Mouse (Mus musculus) fibroblast of lung, adult 2 months (primary cell): ENCODE measurements around the gene Zfp960.
"Not testable (repeated sequence)": the region's sequence is repeated elsewhere in the genome, so short reads cannot be mapped to it uniquely, and the experiment has no call there.

ENCODE experiments used
- DNase-seq: peaks from one replicate; pipeline ENCODE4 v3.0.0-alpha.2; 2011; ENCODE audit warnings: low read depth

The Zfp960 gene

DNA sequence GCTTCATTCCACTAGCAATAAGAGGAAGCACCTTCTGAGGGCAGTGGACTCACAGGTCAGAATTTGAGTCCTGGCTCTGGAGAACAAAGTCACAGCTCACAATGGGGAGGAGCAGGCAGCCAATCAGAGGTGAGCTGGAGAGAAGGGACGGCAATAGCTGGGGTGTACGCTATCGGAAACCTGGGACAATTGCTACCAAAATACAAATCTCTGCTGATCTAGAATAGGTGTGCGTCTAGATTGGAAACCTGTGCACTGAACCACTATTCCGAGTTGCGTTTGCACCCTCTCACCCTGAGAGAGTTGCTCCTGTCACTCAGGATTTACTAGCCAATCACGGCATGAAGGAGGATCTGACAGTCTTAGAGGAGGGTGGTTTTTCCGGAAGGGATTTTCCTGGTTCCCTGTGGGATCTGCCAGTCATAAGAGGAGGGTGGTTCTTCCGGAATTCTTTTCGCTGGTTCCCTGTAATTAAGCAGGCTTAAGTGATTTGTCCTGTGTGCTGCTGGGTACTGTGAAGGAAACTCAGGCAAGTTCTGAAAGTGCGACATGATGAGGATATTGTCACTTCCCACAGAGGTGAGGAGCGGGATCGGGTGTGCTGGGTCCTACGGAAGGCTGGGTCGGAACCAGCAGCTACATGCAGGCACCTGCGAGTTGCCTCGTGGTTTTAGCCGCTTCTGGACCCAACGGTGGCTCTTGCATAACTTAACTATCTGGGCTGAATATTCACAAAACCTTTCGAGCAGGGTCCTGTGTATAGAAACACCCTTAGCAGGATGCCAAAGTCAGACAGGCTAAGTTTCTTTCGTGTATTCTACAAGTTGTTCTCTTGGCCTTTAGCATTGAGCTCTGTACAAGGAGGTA, at the start of gene Zfp960:
Zfp960 (plus strand) TSS at position 486 of the 867 bp plus-strand sequence.
- DNase-seq: peak; percentile 80

DNA sequence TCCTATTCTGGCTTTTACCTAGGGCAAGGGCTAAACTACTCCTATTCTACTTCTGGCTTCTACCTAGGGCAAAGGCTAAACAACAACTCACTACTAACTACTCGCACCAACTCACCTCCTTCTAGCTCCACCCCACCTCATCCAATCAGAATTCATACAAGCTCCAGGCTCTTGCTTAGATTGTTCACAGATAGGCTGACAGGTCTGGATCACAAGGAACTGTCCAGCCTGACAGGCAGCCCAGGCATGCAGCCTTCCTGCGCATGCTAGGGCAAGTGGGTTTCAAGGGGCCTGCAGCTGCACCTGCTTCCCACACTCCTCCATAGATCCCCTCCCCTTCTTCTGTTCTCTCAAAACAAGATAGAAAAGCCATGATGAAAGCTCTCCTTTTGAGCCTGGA, 45.8 kb upstream of the Zfp960 start:
- not testable (repeated sequence) for DNase-seq

DNA sequence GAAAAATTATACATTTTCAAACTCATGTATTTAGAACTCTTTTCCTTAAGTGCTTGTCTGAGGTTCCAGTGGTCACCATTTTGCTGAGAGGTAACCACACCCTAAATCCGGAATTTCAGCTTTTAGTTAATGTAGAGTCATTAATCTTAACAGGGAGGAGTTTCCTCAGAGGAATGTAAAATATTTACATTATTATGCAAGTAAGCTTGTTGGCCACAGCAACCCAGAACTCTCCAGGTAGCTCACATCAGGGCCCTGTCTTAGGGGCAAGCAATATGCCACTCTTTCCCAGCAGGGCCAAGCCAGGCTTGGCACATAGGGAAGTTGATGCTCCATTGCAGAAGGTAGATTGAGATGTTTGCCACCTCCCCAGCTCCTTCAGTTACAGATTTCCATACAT, 4.3 kb upstream of the Zfp960 start:
- not testable (repeated sequence) for DNase-seq

DNA sequence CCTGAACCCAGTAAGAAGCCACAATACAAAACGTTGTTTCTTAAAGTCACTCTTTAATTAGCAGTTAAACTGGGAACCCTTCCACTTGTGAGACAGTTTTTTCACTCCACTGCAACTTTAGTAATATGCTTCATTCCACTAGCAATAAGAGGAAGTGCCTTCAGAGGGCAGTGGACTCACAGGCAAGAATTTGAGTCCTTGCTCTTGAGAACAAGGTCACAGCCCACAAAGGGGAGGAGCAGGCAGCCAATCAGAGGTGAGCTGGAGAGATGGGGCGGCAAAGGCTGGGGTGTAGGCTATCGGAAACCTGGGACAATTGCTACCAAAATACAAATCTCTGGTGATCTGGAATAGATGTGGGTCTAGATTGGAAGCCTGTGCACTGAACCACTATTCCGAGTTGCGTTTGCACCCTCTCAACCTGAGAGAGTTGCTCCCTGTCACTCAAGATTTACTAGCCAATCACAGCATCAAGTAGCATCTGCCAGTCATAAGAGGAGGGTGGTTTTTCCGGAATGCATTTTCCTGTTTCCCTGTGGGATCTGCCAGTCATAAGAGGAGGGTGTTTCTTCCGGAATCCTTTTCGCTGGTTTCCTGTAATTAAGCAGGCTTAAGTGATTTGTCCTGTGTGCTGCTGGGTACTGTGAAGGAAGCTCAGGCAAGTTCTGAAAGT, 57.1 kb downstream of the Zfp960 start, which contains the start of gene Zfp97:
Zfp97 (plus strand) TSS at position 586 of the 673 bp plus-strand sequence.
- DNase-seq: not testable (repeated sequence)
